Comparison of ENCODE assay signal across 16 mouse cellular contexts in genomic region chr16:94246058-94246784, GRCm38 (mm10).
DNase-seq lines count a peak whose midpoint lies in the region; ATAC-seq and TF ChIP-seq lines count a peak whose summit lies in the region.
"Had no signal": no experiment of that assay in that cellular context is flagged by ENCODE, and none has a peak within 500 bp of the region (broad histone marks: within the 10 kb centered on the region; RNA-seq: fewer than 3 reads in every experiment).

No protein-coding gene starts in this region.

- H3K4me2 ChIP-seq in midbrain, postnatal 0 days (ENCODE audit: low read depth, low read length, poor library complexity, severe bottlenecking), result no peak overlapping the region
- H3K4me2 ChIP-seq: forebrain, embryonic 13.5 days; liver, embryonic 13.5 days; midbrain, embryonic 12.5 days; neural tube, embryonic 13.5 days had no signal

- H3K4me3 ChIP-seq in midbrain, postnatal 0 days (ENCODE audit: low read depth, low read length), result no peak overlapping the region
- H3K4me3 ChIP-seq: forebrain, embryonic 13.5 days; liver, embryonic 13.5 days; midbrain, embryonic 12.5 days; neural tube, embryonic 13.5 days had no signal

- no peak for TF ChIP-seq CTCF in midbrain, postnatal 0 days (IDR thresholded peaks at IDR 0.05)

- H3K4me1 ChIP-seq in midbrain, postnatal 0 days (ENCODE audit: insufficient read depth, low read length), result no peaks in the 10 kb centered on the region
- H3K4me1 ChIP-seq: forebrain, embryonic 13.5 days; liver, embryonic 13.5 days had no signal

- no peak overlapping the region for H3K27ac ChIP-seq in midbrain, postnatal 0 days (ENCODE audit: low read depth, low read length)
- H3K27ac ChIP-seq: forebrain, embryonic 13.5 days; liver, embryonic 13.5 days; midbrain, embryonic 12.5 days; neural tube, embryonic 13.5 days had no signal

- peak; percentile 33 for DNase-seq in embryo, embryonic 11 days
- no peak for DNase-seq in embryo, embryonic 10 days (ENCODE audit: low spot score)
- DNase-seq in lung, postnatal 25 days (ENCODE audit: low spot score), result peak; percentile 53
- no peak for DNase-seq in lung, postnatal 10 days
- DNase-seq in layer of hippocampus, postnatal 10 days (ENCODE audit: low spot score in 2 of 2), result no peak
- DNase-seq in midbrain, postnatal 0 days (ENCODE audit: low spot score), result no peak
- no peak for DNase-seq in ovary, postnatal 36 days (ENCODE audit: low spot score)
- DNase-seq: heart, postnatal 10 days; kidney, adult 8-10 months; liver, embryonic 13.5 days; right cerebral cortex, adult 18-20 months had no signal

- no peaks in the 10 kb centered on the region for H3K27me3 ChIP-seq in midbrain, postnatal 0 days (ENCODE audit: insufficient read depth, low read length)
- H3K27me3 ChIP-seq: forebrain, embryonic 13.5 days; liver, embryonic 13.5 days had no signal

- WGBS in midbrain, postnatal 0 days, result 73% methylated on average over 17 of the region's 17 CpGs

- ATAC-seq in megakaryocyte, adult 5-6 weeks (ENCODE audit: poor library complexity, severe bottlenecking), result peak; percentile 83
- no peak for ATAC-seq in midbrain, postnatal 0 days (ENCODE audit: low FRiP score)
- ATAC-seq: forebrain, embryonic 13.5 days had no signal

- no peaks in the 10 kb centered on the region for H3K9me3 ChIP-seq in midbrain, postnatal 0 days (ENCODE audit: low read length)
- H3K9me3 ChIP-seq: forebrain, embryonic 13.5 days; G1E; liver, embryonic 13.5 days; midbrain, embryonic 12.5 days; neural tube, embryonic 13.5 days had no signal

- no peaks in the 10 kb centered on the region for H3K36me3 ChIP-seq in midbrain, postnatal 0 days (ENCODE audit: insufficient read depth, low read length)
- H3K36me3 ChIP-seq: liver, embryonic 13.5 days; midbrain, embryonic 12.5 days; neural tube, embryonic 13.5 days had no signal

- no peak overlapping the region for H3K9ac ChIP-seq in midbrain, postnatal 0 days (replicated peaks; ENCODE audit: low read length, poor library complexity, severe bottlenecking)
- H3K9ac ChIP-seq: forebrain, embryonic 13.5 days; liver, embryonic 13.5 days; midbrain, embryonic 12.5 days; neural tube, embryonic 13.5 days had no signal

Comparison
In these comparisons a context has a peak if more than half of its experiments do, and no peak if none do; other contexts are left out.
1. DNase-seq: peak in embryo, embryonic 11 days (single experiment) and lung, postnatal 25 days (single experiment); none in embryo, embryonic 10 days (single experiment), lung, postnatal 10 days (single experiment), layer of hippocampus, postnatal 10 days (0 of 2), midbrain, postnatal 0 days (single experiment) and ovary, postnatal 36 days (single experiment).